Mouse (Mus musculus): Measurements from ENCODE around the gene Selenos.

DNA sequence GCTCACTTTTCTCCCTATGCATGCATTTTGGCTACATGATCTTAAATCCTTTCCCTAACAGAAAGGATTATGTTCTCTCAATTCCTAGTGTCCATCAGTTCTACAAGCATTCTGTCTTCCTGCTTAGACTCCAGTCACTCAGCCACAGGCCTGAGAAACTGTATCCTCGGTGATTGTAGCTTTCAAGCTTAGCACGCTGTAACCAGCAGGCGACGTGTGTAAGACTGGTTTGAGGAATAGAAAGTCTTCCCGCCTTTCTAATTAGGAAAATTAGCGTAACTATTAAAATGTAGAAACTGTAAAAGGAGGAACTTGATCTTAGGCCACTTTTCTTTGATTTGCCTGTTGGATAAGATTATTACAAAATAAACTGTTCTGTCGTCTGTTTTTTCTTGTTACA, 39.3 kb downstream of the Selenos start:
- TF ChIP-seq CTCF (IDR thresholded peaks at IDR 0.05; ENCODE audit: low read depth, low read length) = no peak
- no peak for TF ChIP-seq GATA1 (IDR thresholded peaks at IDR 0.05; ENCODE audit: borderline replicate concordance, low read length)
- TF ChIP-seq GATA2 (IDR thresholded peaks at IDR 0.05; ENCODE audit: borderline replicate concordance, low read depth, low read length) = no peak
- no peak for TF ChIP-seq TAL1 (conservative IDR thresholded peaks at IDR 0.05; ENCODE audit: low read depth, low read length)

Measured in G1E (cell line).